Mouse (Mus musculus) embryonic stem cell, embryonic (primary cell): ENCODE results near the gene Edem1.

Experiments
- CTCF ChIA-PET, 4 experiments: fragments of 300-600 bp in 2 of 4; fragments of 350-600 bp in 2 of 4; sonication (Branson Sonifier 250); formaldehyde crosslinking; loops; one replicate each; lab custom pipeline; 2022; ENCODE audit warnings: inconsistent platforms in 2 of 4; lab: Charles Lee
- POLR2A ChIA-PET, 4 experiments: fragments of 300-600 bp in 2 of 4; fragments of 350-600 bp in 2 of 4; sonication (Branson Sonifier 250); formaldehyde crosslinking; loops; one replicate each; lab custom pipeline; 2022; ENCODE audit warnings: antibody characterized with exemption in 4 of 4, inconsistent platforms in 1 of 4; lab: Charles Lee

Gene Edem1

DNA sequence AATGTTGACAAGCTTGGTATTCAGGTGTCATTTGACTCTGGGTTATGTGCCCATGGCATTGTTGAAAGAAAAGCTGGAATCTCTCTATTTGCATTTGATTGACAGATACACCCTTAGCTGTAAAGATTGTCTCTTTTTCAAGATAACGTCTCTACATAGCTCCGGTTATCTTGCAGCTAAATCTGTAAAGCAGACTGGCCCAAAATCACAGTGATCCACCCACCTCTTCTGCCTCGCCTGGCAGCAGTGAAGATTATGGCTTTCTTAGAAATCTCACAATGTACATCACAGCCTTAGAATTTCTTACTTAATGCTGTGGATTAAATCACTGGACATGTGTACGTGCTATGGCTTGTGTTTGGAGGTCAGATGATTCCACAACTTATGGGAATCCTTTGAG lies 10.9 kb upstream of the Edem1 start:
- CTCF ChIA-PET = interaction anchor here in 1 of 4 experiments (1.2 to 1.5 kb wide), 3 partner anchors 8 to 16 kb away, joined by 3 to 4 read pairs (median 3); partner anchors contain the start of gene Edem1
- POLR2A ChIA-PET = interaction anchor here in 3 of 4 experiments (1.0 to 4.3 kb wide), 4 partner anchors 11 to 41 kb away, joined by 3 to 36 read pairs (median 4); partner anchors contain the start of gene Edem1 (in 2 of the 3)

DNA sequence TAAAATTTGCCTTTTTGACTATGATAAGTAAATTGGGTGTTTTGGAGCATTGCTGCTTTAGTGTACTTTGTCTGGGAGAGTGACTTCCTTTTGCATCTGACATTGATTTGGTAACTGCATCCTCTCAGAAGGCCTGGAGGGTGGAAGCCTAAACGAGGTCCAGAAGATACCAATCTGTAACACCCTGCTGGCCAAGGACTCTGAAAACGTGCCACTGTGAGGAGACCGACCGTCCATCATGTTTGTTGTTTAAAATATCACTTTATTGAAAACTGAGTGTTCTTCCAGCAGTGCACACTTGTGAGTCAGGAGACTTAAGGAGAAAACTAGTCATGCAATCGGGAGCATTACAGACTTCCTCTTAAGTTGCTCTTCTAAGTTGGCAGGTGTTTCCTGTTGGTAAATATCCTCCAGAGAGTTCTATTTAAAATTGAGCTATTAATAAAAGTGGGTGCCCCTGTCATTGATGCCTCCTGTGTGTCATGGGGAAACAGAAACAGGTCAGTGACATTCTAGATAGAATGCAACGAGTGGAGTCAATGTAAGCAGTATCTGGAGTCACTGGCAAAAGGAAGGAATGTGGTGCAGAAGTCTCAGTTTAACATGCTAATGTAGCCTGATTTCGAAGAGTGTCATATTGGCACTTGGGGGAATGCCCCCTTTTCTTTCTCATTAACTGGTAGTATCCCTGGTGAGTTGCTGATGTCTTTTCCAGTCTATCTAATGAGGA lies 3.5 kb upstream of the Edem1 start:
- POLR2A ChIA-PET = interaction anchor here in 1 of 4 experiments (6.8 kb wide), 1 partner anchor 7 kb away, joined by 36 read pairs; no protein-coding TSS in a partner anchor

DNA sequence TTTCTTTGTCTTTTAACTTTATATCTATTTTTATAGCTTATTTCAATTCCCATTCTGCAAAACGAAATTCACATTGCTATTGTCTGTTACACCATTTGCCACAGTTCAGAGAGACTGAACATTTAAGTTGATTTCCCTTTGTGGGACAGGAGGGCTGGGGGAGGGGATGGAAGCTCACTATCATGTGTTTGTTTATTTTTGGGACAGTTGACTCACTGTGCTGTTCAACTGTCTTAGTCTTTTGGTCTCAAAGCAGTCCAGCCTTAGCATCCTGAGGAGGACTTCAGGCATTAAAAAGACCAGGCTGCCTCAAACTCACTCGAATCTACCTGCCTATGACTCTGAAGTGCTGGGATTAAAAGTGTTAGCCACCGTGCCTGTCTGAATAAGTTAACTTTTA lies 2.4 kb upstream of the Edem1 start:
- POLR2A ChIA-PET = interaction anchor here in 1 of 4 experiments (6.8 kb wide), 1 partner anchor 8 kb away, joined by 36 read pairs; no protein-coding TSS in a partner anchor

More for the DNA sequence above, 3.5 kb upstream of the Edem1 start:
- CTCF ChIA-PET = no interaction called here

DNA sequence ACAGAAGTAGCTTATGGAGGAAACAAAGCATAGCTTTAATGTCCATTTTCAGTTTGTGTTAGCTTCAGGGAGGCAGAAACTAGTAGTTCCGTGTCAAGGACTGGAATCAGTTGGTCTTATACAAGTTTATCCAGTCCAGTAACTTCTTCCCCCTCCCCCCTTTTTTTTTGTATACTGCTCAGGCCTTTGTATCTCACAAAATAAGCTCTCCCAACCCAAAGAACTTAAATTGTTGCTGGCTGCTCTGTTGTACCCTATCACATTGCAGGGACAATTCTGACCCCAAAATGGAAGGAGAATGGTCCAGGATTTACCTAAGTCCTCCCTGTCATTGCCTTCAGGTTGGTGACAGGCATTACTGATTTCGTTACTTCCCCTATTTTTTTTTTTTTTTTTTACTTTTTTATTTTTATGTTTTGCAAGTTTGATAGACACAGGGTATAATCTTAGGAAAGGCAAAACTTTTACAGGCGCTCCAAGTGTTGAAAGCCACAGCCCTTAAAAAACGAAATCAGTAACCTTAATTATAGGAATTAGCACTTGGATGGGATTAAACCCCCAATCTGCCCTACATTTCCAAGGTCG lies 1.0 kb upstream of the Edem1 start:
- ChIA-PET CTCF (interaction anchor here in 1 of 4 experiments (0.9 kb wide), 1 partner anchor 10 kb away, joined by 4 read pairs; no protein-coding TSS in a partner anchor), POLR2A (interaction anchor here (0.5 to 6.8 kb wide), 35 partner anchors 9 to 762 kb away, joined by 3 to 36 read pairs (median 4); partner anchors contain the start of genes Bhlhe40 (in 2 of the 4), Itpr1 (in 1 of the 4) and Setmar (in 1 of the 4))

More for the DNA sequence above, 2.4 kb upstream of the Edem1 start:
- CTCF ChIA-PET = no interaction called here

DNA sequence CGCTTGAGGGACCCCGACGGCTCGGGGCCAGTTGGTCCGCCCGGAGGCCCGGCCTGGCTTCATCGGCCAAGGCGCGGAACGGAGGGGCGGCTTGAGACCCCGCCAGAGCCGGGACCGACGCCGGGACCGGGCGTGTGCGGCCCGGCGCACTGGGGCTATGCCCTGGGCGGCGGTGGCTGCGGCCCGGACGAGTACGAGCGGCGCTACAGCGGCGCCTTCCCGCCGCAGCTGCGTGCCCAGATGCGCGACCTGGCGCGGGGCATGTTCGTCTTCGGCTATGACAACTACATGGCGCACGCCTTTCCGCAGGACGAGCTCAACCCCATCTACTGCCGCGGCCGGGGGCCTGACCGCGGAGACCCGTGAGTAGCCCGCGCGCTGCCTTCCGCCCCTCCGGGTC lies 431 bp downstream of the Edem1 start:
- ChIA-PET POLR2A (interaction anchor here (0.6 to 6.8 kb wide), 32 partner anchors 9 to 764 kb away, joined by 3 to 36 read pairs (median 4); partner anchors contain the start of genes Bhlhe40 (in 2 of the 4) and Setmar (in 1 of the 4)), CTCF (interaction anchor here in 1 of 4 experiments (0.6 kb wide), 1 partner anchor 117 kb away, joined by 3 read pairs; no protein-coding TSS in a partner anchor)

DNA sequence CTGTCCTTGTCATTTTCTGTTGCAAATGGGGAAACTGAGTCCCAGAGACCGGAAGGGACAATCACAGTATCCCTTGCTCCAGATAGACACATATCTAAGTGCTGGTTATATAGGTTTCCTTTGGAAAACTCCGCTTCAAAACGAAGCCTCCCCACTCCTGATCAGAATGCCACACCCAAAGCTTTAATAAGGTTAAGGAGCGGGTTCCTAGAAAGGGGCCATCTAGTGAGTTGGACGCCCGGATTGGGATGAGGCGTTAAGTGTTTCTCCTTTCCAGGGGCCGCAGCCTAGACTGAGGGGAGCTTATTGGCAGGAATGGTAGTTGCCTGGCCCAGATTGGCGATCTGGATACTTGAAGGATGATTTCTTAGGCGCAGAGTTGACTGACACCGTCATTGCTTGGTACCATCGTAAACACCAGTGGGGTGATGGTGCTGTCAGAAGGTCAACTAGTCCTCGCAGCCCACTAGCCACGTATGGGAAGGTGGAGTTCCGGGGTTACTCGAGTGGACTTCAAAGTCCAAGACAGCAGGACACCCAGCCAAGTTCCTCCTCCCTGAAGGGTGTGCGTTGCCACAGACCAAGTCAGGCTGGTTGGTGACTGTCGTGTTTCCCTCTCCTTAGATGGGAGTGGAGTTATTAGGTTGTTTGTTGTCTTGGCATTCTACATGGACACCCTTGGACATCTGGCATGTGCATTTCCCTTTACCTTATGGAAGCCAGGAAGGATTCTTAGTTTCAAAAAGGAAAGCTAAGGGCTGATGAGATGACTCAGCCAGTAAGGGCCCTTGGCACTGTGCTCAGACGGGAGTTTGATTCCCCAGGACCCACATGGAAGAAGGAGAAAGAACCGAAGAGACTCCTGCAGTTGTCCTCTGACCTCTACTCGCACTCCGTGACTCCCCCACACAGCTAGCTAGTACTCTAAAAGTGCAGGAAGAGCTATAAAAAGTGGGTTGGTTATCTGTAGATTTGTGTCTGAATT lies 1.2 kb downstream of the Edem1 start:
- ChIA-PET POLR2A (interaction anchor here in 3 of 4 experiments (0.6 to 6.8 kb wide), 19 partner anchors 8 to 765 kb away, joined by 3 to 36 read pairs (median 5); partner anchors contain the start of genes Bhlhe40 (in 1 of the 3) and Setmar (in 1 of the 3)), CTCF (interaction anchor here in 2 of 4 experiments (0.5 to 0.6 kb wide), 2 partner anchors 616 to 640 kb away, joined by 3 to 4 read pairs; no protein-coding TSS in a partner anchor)

DNA sequence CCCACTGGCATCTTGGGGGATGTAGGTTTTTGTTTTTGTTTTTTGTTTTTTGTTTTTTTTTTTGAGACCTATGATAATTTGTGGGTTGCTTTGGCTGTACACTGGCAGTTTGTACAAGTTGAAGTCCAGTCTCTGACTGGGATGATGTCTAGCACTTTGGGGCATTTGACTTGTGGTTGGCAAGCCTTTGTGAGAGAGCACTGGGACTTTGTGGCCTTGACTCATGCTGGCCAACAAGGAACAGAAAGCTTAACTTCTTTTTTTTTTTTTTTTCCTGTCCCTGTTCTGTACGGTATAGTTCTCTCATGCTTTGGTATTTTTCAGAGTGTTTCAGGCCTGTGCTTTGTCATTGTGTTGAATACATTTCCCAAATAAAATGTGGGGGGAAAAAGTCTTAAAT lies 3.7 kb downstream of the Edem1 start:
- POLR2A ChIA-PET = interaction anchor here in 1 of 4 experiments (0.7 to 2.9 kb wide), 3 partner anchors 13 to 55 kb away, joined by 3 to 14 read pairs (median 4); no protein-coding TSS in a partner anchor

DNA sequence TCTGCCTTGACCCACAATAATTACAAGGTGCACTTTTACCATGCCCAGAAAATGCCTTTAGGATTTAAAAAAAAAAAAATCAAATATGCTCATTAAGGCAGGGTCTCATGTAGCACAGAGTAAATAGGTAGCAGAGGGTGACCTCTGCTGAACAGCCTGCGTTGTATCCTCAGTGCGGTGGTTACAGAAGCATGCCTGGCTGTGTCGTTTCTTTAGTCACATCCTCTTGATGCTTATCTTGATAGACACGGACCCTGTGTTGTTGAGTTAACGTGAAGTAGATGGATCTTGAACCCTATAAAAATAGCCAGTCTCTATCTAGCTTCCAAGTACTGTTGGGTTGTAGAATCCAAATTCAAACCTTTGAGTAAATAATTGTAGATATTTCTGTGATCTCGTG lies 4.5 kb downstream of the Edem1 start:
- CTCF ChIA-PET = no interaction called here
- POLR2A ChIA-PET = interaction anchor here in 2 of 4 experiments (0.7 to 2.9 kb wide), 7 partner anchors 13 to 49 kb away, joined by 3 to 14 read pairs (median 3); no protein-coding TSS in a partner anchor

More for the DNA sequence above, 3.7 kb downstream of the Edem1 start:
- CTCF ChIA-PET = no interaction called here

DNA sequence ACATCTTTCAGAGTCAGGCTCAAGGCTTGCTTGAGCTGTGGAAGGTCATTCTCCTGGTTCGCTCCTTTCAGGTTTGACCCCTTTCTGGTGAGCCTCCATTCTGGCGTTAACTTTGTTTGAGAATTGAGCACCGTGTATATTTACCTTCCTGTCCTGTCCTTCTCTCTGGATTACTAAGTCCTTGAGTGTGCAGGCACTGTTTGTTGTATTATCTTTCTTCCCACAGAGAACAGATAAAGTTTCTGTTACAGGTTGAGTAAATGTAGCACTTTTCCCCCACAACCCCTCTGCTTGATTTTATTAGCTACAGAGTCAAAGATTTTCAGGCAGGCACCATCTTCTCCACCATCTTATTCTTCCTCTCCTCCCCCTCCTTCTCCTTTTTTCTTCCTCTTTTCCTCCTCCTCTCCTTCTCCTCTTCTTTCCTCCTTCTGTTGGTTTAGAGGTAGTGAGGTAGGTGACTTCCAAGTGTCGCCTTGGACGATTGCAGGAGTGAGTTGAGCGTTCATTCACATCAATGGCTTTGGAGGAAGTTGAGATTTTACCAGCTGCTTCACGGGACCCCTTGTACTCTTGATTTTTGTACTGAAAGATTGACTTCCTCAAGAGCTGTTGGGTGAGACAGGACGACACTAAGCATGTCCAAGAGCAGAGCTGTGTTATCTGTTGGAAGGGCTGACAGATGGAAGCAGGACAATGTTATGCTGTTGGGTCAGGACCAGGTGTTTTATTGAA lies 5.7 kb downstream of the Edem1 start:
- ChIA-PET CTCF (interaction anchor here in 1 of 4 experiments (0.6 kb wide), 1 partner anchor 27 kb away, joined by 5 read pairs; no protein-coding TSS in a partner anchor), POLR2A (interaction anchor here in 1 of 4 experiments (0.8 to 2.9 kb wide), 4 partner anchors 11 to 25 kb away, joined by 3 to 14 read pairs (median 4); no protein-coding TSS in a partner anchor)

DNA sequence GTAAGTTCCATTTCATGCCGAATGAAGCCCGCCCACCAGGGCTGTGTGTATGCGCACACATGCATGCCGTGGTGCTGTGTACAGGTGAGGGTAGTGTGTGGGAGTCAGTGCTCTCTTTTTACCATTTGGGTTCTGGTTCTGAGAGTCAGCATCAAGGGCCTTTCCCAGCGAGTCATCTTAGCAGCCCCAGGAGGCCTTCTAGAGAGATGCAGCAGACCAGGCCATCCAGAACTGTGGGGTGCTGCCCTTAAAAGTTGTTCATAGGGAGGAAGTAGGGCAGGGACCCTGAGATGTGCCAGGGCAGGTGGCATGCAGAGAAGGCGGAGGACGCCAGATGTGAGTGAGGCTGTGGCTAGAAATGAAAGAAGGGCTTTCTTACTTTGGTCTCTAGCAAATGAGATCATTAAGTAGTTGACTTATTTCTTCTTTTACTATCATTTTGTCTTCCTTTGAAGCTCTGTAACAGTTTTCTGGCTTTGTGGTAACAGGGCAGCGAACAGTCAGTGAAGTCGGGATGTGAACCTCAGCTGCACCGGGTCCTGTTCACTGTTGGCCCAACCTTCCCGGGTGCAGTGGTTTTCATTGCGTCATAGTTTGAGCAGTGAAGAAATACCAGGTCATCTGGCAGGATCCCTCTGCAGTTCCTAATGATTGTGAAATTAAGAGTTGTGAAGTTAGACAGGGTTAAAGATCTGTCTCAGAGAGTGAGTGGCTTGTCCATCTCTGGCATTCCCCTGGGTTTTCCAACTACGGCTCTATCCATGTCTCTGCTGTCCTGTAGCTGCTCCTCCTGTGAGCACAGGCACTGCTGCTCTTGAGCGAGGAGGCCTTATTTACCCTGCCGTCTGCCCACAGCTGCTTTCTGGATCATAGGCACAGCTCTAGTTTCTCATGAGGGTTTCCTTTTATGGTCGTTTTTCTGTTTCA lies 7.6 kb downstream of the Edem1 start:
- CTCF ChIA-PET = interaction anchor here in 1 of 4 experiments (0.6 kb wide), 1 partner anchor 133 kb away, joined by 4 read pairs; no protein-coding TSS in a partner anchor
- POLR2A ChIA-PET = interaction anchor here in 2 of 4 experiments (0.6 to 3.1 kb wide), 2 partner anchors 7 to 991 kb away, joined by 3 to 11 read pairs; partner anchors contain the start of gene Edem1 (in 1 of the 2)

DNA sequence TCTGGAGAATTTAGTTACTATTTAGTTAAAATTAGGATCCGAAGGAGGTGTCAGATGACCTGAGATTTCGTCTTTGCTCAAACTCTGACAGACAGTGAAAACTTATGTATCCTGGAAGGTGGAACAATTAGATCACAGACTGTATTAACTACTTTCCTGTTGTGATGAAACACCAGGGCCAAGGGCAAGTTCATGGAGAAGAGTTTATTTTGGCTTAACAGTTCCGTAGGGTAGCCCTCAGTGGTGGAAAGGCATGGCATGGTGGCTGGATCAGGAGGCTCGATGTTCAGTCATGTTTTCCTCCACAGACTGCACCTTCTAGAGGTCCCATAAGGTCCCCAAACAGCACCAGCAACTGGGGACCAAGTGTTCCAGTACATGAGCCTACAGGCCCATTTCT lies 8.6 kb downstream of the Edem1 start:
- CTCF ChIA-PET = no interaction called here
- POLR2A ChIA-PET = interaction anchor here in 2 of 4 experiments (1.8 to 3.1 kb wide), 2 partner anchors 8 to 9 kb away, joined by 11 to 12 read pairs; partner anchors contain the start of gene Edem1 (in 2 of the 2)

DNA sequence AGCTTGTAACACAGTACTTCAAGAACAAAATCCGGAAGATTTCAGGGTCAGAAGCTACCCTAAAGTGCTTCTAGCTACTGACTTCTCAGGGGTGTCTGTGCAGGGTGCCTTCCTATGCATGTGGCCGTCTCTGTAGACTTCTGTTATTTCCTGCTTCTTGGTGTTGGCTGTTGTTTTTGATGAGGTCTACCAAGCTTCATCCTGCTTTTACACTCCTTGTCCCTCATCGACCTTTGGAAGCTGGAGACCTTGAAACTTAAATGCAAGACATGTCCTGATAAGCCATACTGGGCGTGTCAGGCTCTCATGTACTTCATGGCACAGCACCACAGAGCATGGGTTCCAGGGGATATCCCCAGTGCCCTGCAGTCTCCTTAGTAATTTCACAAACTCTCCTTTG lies 9.5 kb downstream of the Edem1 start:
- ChIA-PET CTCF (no interaction called here), POLR2A (interaction anchor here in 3 of 4 experiments (1.3 to 3.1 kb wide), 4 partner anchors 9 to 18 kb away, joined by 3 to 12 read pairs (median 7); partner anchors contain the start of gene Edem1 (in 3 of the 3))

DNA sequence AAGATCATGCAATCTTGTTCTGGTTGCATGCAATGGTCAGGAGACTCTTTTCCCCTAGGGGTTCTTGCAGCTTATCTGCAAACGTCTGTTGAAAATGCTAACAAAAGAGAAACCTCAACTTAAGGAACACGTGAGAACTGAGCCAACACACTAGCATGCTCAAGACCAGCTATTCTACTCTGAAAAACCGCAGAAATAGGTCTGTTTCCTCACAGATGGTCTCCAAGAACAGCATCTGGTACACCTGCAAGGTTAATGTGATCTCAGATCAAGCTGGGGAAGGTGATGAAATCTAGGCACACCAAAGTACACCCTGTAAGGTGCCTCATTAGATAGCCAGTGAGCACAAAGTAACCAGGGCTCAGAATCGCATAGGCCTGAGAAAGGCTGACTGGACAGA lies 11.0 kb downstream of the Edem1 start:
- CTCF ChIA-PET = no interaction called here
- POLR2A ChIA-PET = interaction anchor here in 1 of 4 experiments (3.1 kb wide), 1 partner anchor 11 kb away, joined by 11 read pairs; the partner anchor contains the start of gene Edem1

DNA sequence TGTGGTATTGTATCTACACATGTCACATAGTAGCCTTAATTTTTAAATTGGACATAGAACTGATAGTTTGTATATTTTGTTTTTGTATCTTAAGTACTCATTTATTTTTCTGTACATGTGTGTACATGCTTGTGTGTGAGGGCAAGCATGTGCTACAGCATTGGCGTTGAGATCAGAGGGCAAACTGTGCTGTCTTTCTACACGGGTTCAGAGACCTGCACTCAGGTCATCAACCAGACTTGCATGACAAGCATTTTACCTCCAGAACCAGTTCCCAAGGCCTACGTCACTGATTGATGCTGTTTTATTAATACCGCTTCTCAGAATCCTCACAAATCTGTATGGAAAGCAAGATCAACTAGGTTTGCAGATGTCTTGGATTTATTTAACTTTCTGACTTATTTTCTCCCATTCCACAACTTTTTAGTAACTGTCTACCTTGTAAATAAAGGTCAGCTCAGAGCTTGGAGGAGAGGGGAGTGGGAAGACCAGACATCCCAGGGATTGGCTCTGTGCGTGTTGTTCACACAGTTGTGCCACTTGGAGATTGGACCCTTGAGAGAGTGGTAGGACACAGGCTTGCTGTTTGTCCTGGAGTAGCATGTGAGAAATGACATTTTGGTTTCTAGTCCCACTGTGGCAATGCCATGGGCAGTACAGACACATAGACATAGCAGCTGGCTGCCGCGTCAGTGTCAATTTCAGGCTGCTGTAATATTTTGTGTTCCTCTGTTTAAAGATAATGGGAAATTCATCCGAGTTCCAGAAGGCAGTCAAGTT lies 12.6 kb downstream of the Edem1 start:
- POLR2A ChIA-PET = no interaction called here
- CTCF ChIA-PET = no interaction called here

DNA sequence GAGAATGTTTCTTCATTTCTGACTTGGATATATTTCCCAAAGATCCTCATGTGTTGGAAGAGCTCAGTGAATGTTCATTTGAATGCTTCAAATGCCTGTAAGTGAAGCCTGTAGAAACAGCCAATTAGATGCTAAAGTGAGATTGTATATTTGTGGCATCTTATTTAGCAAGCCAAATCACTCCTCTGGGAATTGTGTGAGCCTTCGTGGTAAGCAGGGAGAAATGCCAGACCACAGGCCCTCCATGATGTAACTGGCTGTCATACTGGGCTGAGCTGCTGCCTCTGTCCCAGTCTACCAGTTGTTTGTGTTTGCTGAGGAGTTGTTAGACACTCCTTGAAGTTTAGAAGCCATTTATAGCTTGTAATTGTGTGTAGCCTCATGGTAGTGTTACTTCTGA lies 15.2 kb downstream of the Edem1 start:
- ChIA-PET POLR2A (interaction anchor here in 2 of 4 experiments (1.2 to 1.4 kb wide), 2 partner anchors 9 to 34 kb away, joined by 3 read pairs; no protein-coding TSS in a partner anchor), CTCF (no interaction called here)
